Mouse (Mus musculus) stomach, postnatal 0 days (tissue): Measurements from ENCODE around the gene Pwp1.
"Not testable (repeated sequence)": the region's sequence is repeated elsewhere in the genome, so short reads cannot be mapped to it uniquely, and the experiment has no call there.

Experiments used
- CTCF ChIP-seq: IDR thresholded peaks from 2 replicates; pipeline ENCODE4 v1.5.1; 2016; ENCODE audit warnings: antibody characterized with exemption, low read depth, mild to moderate bottlenecking, moderate library complexity
- EP300 ChIP-seq: optimal IDR thresholded peaks from 2 replicates; pipeline ENCODE3; 2016; ENCODE audit warnings: antibody characterized with exemption

GRCm38 (mm10) chr10:85823752-85824151 lies 5.5 kb upstream of the Pwp1 start:
- TF ChIP-seq CTCF, EP300: not testable (repeated sequence)
